Mouse (Mus musculus) liver, embryonic 14.5 days (tissue): ENCODE data around the gene Wdr45. TPM values are rescaled to one million over a fixed set of nuclear protein-coding genes. Genes with fewer than 3 reads are reported as not detected.
A peak's percentile ranks its signal among the peaks of the same experiment; 100 is the strongest.
"Not testable (repeated sequence)": the region's sequence is repeated elsewhere in the genome, so short reads cannot be mapped to it uniquely, and the experiment has no call there.

Experiments
- ATAC-seq: fragments of 200-750 bp; cut with Nextera tagmentation; 2 replicates; pipeline ENCODE4 v1.8.0; 2017; ENCODE audit warnings: moderate number of reproducible peaks, mild to moderate bottlenecking, moderate library complexity; ENCODE audit not compliant: insufficient read depth
- DNase-seq, 3 experiments: peaks; one replicate each; pipeline ENCODE4 v3.0.0-alpha.2; 2012 to 2013; ENCODE audit warnings: low read depth in 3 of 3, low spot score in 3 of 3
- H3K27ac ChIP-seq: fragments of 300-500 bp; sonication (generic); 2 replicates; pipeline ENCODE4 v1.5.1; 2014; ENCODE audit warnings: moderate library complexity, mild to moderate bottlenecking, control low read depth, inconsistent platforms
- H3K27me3 ChIP-seq: fragments of 300-500 bp; sonication (generic); 2 replicates; pipeline ENCODE4 v1.6.1; 2014; ENCODE audit warnings: mild to moderate bottlenecking, low read length, moderate library complexity; ENCODE audit not compliant: control insufficient read depth, insufficient read depth
- H3K36me3 ChIP-seq: fragments of 300-500 bp; sonication (generic); replicated peaks from 2 replicates; pipeline ENCODE4 v1.6.1; 2014; ENCODE audit warnings: low read depth; ENCODE audit not compliant: control insufficient read depth, insufficient read depth
- H3K4me1 ChIP-seq, 2 experiments: fragments of 200-500 bp in 1 of 2; fragments of 300-500 bp in 1 of 2; sonication (generic) in 1 of 2; replicated peaks; 2 replicates each; pipeline ENCODE4 v1.6.1; 2012 to 2014; ENCODE audit warnings: antibody characterized with exemption in 1 of 2, inconsistent platforms in 1 of 2, low read length in 1 of 2; ENCODE audit not compliant: control insufficient read depth in 2 of 2, insufficient read depth in 2 of 2
- H3K4me2 ChIP-seq: fragments of 300-500 bp; sonication (generic); 2 replicates; pipeline ENCODE4 v1.6.1; 2014; ENCODE audit warnings: low read depth, mild to moderate bottlenecking, control low read depth, moderate library complexity
- H3K4me3 ChIP-seq, 2 experiments: fragments of 200-500 bp in 1 of 2; fragments of 300-500 bp in 1 of 2; sonication (generic) in 1 of 2; 2 replicates each; pipeline ENCODE4 v1.5.1; 2012 to 2014; ENCODE audit warnings: low read depth in 2 of 2, low read length in 2 of 2, mild to moderate bottlenecking in 2 of 2, control low read depth in 1 of 2, inconsistent platforms in 1 of 2, moderate library complexity in 1 of 2; ENCODE audit not compliant: insufficient read depth in 1 of 2
- H3K9ac ChIP-seq: fragments of 300-500 bp; sonication (generic); replicated peaks from 2 replicates; pipeline ENCODE4 v1.6.1; 2014; ENCODE audit warnings: mild to moderate bottlenecking, control low read depth, moderate library complexity
- H3K9me3 ChIP-seq: fragments of 300-500 bp; sonication (generic); 2 replicates; pipeline ENCODE4 v1.6.1; 2016; ENCODE audit warnings: low read length, mixed read lengths; ENCODE audit not compliant: control insufficient read depth
- CTCF ChIP-seq: IDR thresholded peaks from 2 replicates; pipeline ENCODE4 v1.5.1; 2016; ENCODE audit warnings: antibody characterized with exemption, low read depth, control low read depth
- EP300 ChIP-seq: IDR thresholded peaks from 2 replicates; pipeline ENCODE4 v1.6.1; 2016; ENCODE audit warnings: antibody characterized with exemption, low read depth
- WGBS: fragments of 180-500 bp; shearing (Covaris S2); extraction: QIAGEN DNeasy Blood & Tissue Kit; methylation state at CpG from one replicate; pipeline ENCODE4 v1.1.7; 2014; ENCODE audit not compliant: insufficient replicate concordance; 5-methylcytosine and 5-hydroxymethylcytosine counted together
- polyA plus RNA-seq, 2 experiments: library from polyadenylated mRNA; depleted of rRNA in 1 of 2; stranded (reverse) in 1 of 2; unstranded in 1 of 2; fragments of >200 nt; fragmentation: Nextera tagmentation in 1 of 2; extraction: Ambion mirVana in 1 of 2; gene quantifications; 2 replicates each; pipeline versions ENCODE4 v1.2.1 to v1.2.3; 2012 to 2014

The Wdr45 gene
- polyA plus RNA-seq, 2 experiments, result 7.5 to 11.8 TPM

DNA sequence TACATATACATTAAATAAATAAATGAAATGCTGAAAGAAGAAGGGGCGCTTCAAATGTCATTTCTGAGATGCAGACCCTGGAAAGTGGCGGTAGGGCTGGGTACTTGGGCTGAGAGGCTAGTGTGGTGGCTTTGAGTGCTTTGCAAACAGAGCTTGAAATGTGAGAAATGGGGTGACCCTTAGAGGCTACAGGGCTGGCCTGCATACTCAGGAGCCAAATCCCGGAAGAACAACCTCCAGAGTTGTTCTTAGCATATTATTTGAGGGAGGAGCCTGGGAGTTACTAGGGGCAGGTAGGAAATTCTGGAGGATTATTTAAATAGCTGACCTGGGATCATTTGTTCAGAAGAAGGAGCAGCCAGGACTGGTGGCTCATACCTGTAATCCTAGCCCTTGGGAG, 23.6 kb upstream of the Wdr45 start:
- DNase-seq (no peak), ATAC-seq (no peak)
- whole genome bisulfite sequencing, result 44% methylated on average over 3 of the region's 3 CpGs
- no peak overlapping the region for H3K4me2 ChIP-seq
- no peak overlapping the region for H3K27ac ChIP-seq
- no peaks in the 10 kb centered on the region for H3K9me3 ChIP-seq
- H3K4me3 ChIP-seq, result no peak overlapping the region
- no peaks in the 10 kb centered on the region for H3K36me3 ChIP-seq
- no peak overlapping the region for H3K9ac ChIP-seq
- TF ChIP-seq CTCF, result no peak
- TF ChIP-seq EP300, result no peak
- H3K27me3 ChIP-seq, result no peaks in the 10 kb centered on the region
- no peaks in the 10 kb centered on the region for H3K4me1 ChIP-seq

GRCm38 (mm10) chrX:7692862-7693261, 21.3 kb upstream of the Wdr45 start:
- Histone ChIP-seq H3K9ac (no peak overlapping the region), H3K36me3 (no peaks in the 10 kb centered on the region), H3K4me1 (no peaks in the 10 kb centered on the region), H3K4me2 (no peak overlapping the region), H3K9me3 (no peaks in the 10 kb centered on the region), H3K4me3 (no peak overlapping the region), H3K27ac (no peak overlapping the region), H3K27me3 (no peaks in the 10 kb centered on the region)
- ATAC-seq (no peak), DNase-seq (no peak)
- no peak for TF ChIP-seq EP300
- TF ChIP-seq CTCF, result peak; percentile 42
- 24% methylated on average over 4 of the region's 4 CpGs for WGBS

DNA sequence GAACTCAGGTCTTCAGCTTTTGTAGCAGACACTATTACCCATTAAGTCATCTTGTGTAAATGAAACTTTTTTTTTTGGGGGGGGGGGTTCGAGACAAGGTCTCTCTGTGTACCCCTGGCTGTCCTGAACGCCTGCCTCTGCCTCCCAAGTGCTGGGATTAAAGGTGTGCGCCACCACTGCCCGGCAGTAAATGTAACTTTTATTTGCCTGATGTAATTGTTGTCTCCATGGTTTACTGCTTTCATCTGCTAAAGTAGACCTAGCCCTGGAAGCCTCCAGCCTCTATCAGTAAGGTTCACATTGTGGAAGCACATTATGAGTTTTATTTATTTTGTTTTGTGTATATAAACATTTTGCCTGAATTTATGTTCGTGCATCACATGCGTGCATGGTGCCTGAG, 17.6 kb upstream of the Wdr45 start:
- Histone ChIP-seq H3K4me2 (peak overlapping the region; percentile 37), H3K4me3 (peak overlapping the region in 1 of 2 experiments; percentile 80; a peak in 2 of 4 replicates), H3K9me3 (no peaks in the 10 kb centered on the region), H3K27me3 (no peaks in the 10 kb centered on the region), H3K4me1 (peaks cover 0 to 2% of the 10 kb centered on the region in 2 experiments; a peak in 1 of 4 replicates), H3K27ac (no peak overlapping the region), H3K9ac (no peak overlapping the region), H3K36me3 (no peaks in the 10 kb centered on the region; the same call in 1 of the 2 replicates)
- WGBS, result 34% methylated on average over 6 of the region's 6 CpGs
- TF ChIP-seq EP300 (no peak), CTCF (no peak)
- ATAC-seq (peak; percentile 29), DNase-seq (no peak)

DNA sequence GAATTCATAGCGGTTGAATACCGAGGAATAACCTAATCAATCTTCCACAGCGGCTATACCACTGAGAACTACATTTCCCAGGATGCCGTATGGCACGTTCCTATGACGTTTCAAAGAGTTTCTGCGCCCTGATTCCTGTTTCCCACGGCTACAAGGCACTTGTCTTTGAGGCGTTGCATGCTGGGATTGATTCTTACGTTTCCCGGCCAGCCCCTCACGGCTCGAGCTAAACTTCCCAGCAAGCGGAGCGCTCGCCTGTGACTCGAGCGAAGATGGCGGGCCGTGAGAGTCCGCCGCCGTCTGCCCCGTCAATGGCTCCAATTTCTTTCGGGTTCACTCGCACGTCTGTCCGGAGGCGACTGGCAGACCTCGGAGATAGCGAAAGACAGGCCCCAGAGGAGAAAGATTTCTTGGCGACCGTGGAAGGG, 17.2 kb upstream of the Wdr45 start, which contains the start of gene Gpkow:
TSS of gene Gpkow (plus strand) at position 178 of the 428 bp plus-strand sequence.
- Histone ChIP-seq H3K9ac (peak within 1 kb of the TSS; percentile 77), H3K36me3 (no peaks in the 10 kb centered on the region; the same call in 1 of the 2 replicates), H3K4me2 (peak within 1 kb of the TSS; percentile 76), H3K4me1 (peaks cover 0 to 2% of the 10 kb centered on the region in 2 experiments; a peak in 1 of 4 replicates), H3K9me3 (no peaks in the 10 kb centered on the region), H3K4me3 (peak within 1 kb of the TSS; percentile 80 to 98), H3K27ac (peak within 1 kb of the TSS; percentile 27), H3K27me3 (no peaks in the 10 kb centered on the region)
- DNase-seq, result peak; percentile 81 to 86 (median 86)
- TF ChIP-seq CTCF (no peak), EP300 (no peak)
- peak; percentile 96 for ATAC-seq
- 10% methylated on average over 33 of the region's 33 CpGs for WGBS

DNA sequence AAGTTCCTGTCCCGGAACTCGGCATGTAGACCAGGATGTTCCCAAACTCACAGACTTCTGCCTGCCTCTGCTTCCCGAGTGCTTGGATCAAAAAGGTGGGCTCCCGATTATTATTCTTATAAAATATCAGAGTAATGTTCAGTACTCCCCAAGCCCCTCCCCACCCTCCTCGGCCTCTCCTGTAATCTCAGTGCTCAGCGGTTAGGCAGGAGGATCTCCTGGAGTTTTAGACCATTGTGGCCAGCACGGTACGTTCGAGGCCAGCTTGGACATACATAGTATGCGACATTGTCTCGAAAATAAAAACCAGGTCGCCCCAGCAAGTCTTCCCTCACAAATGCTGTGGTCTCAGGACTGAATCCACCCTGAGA, 384 bp upstream of the Wdr45 start:
- peak overlapping the region; percentile 54 to 64 for H3K4me3 ChIP-seq
- WGBS, result 10% methylated on average over 5 of the region's 12 CpGs
- peak overlapping the region; percentile 68 for H3K4me2 ChIP-seq
- H3K27me3 ChIP-seq, H3K4me1 ChIP-seq, H3K36me3 ChIP-seq, H3K27ac ChIP-seq, H3K9me3 ChIP-seq, DNase-seq: not testable (repeated sequence)
- H3K9ac ChIP-seq, result peak overlapping the region; percentile 55
- ATAC-seq, result peak; percentile 16

DNA sequence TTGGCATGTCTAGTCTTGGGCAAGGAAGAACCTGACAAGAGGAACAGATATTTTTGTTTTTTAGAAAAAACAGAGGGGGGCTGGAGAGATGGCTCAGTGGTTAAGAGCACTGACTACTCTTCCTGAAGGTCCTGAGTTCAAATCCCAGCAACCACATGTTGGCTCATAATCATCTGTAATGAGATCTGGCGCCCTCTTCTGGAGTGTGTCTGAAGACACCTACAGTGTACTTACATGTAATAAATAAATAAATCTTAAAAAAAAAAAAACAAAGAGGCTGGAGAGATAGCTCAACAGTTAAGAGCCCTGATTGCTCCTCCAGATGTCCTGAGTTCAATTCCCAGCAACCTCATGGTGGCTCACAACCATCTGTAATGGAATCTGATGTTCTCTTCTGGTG, 1.9 kb downstream of the Wdr45 start:
- 5% methylated on average over 1 of the region's 1 CpGs for WGBS

More for the DNA sequence above, 1.9 kb downstream of the Wdr45 start:
- H3K36me3 ChIP-seq, H3K27ac ChIP-seq, DNase-seq, H3K4me2 ChIP-seq, H3K9ac ChIP-seq, H3K4me1 ChIP-seq, ATAC-seq, H3K4me3 ChIP-seq, H3K9me3 ChIP-seq, H3K27me3 ChIP-seq: not testable (repeated sequence)
